Mouse (Mus musculus) cortical plate, adult 2 months (tissue): Measurements from ENCODE around the gene Cyp1a2.

ENCODE experiments used
- CTCF ChIP-seq: fragments of 200-500 bp; IDR thresholded peaks from 2 replicates; pipeline ENCODE4 v1.5.1; 2011; ENCODE audit warnings: mild to moderate bottlenecking, control low read depth, low read length; ENCODE audit not compliant: insufficient read depth; ENCODE audit errors: extremely low read depth
- POLR2A ChIP-seq: fragments of 200-500 bp; IDR thresholded peaks from 2 replicates; pipeline ENCODE4 v1.6.1; 2011; ENCODE audit warnings: mild to moderate bottlenecking, low read length, control low read depth; ENCODE audit not compliant: insufficient read depth; ENCODE audit errors: extremely low read depth

DNA sequence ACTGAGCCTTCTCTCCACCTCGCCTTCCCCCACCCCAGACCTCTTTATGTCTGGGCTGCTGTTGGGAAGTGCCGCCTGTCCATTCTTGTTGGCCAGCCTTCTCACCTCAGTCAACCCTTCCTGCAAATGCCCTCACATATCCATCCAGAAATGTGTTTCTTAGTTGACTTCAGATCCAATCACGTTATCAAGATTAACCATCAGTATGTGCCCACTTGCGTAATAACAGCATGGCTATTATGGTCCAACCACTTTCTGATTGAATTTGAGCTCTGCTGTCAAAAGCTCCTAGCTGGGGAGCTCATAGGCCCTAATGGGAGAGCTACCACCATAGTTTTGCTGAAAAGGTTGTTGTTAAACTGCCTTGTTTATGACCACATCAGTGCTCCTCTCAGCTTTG is 12.5 kb downstream of the Cyp1a2 start:
- TF ChIP-seq POLR2A: no peak
- TF ChIP-seq CTCF: no peak
